Mouse (Mus musculus) brain, embryonic 18.5 days (tissue): ENCODE data around the gene Ascl4.

Experiments used
- DNase-seq: peaks from one replicate; pipeline ENCODE4 v3.0.0-alpha.2; 2012; ENCODE audit warnings: low read depth, low spot score

The Ascl4 gene

DNA sequence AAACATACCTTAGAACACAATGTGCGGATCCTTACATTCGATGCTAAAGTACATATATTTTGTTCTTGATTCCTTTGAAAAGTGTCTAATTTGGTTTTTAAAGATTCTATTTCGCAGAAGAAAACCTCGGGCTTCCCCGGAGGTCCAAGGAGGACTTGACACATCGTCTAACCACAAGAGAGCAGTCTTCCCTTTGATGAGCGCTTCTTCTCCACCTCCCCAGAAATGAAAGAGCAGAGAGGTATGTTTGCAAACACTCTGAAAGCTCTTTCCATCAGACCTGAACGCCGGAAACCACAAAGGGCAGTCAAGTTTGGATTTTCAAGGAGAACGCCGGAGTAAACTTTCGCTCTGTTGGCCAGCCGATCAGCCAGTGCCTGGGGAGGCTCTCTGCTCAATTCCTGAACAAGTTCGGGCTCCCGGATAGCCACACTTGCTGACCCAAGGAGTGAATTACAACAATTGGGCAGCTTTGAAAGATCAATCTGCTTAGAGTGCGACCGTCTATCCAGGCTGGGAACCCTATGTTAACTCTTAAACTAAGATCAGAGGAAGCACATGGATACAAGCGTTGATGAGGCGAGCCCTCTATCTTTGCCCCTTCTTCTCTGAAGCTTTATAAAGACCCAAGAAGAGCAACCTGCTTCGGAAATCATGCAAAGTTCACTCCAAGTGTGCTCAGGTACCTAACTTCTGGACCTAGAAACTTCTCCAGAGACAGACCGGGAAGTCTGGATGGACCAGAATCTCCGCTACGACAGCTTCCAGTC is at the start of gene Ascl4:
Gene Ascl4 (plus strand): TSS at position 6 of the 770 bp plus-strand sequence.
- no peak for DNase-seq

DNA sequence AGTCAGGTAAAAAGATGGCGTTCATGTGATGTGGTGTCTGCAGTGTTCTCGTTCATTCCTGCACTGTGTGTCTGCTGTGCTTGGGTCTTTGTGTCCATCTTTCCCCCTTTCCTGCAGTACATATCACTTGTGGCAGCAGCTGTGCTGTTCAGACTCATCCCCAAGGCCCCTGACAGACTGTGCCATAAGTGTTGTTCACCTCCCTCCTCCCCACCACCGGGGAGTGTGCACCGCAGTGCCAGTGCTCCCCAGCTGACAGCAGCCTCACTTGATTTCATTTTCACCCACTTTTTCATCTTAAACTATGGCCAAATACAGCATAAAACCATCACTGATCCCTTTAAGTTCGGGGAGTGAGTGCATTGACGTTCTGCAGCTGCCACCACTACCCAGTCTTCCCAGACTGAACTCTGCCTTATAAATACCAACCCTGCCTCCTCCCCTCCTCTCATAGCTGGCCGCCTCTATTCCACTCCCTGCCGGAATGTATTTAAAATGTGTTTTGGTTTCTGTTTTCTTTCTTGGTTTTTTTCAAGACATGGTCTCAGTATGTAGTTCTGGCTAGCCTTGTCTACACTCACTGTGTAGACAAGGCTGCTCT is 47.5 kb upstream of the Ascl4 start:
- no peak for DNase-seq

DNA sequence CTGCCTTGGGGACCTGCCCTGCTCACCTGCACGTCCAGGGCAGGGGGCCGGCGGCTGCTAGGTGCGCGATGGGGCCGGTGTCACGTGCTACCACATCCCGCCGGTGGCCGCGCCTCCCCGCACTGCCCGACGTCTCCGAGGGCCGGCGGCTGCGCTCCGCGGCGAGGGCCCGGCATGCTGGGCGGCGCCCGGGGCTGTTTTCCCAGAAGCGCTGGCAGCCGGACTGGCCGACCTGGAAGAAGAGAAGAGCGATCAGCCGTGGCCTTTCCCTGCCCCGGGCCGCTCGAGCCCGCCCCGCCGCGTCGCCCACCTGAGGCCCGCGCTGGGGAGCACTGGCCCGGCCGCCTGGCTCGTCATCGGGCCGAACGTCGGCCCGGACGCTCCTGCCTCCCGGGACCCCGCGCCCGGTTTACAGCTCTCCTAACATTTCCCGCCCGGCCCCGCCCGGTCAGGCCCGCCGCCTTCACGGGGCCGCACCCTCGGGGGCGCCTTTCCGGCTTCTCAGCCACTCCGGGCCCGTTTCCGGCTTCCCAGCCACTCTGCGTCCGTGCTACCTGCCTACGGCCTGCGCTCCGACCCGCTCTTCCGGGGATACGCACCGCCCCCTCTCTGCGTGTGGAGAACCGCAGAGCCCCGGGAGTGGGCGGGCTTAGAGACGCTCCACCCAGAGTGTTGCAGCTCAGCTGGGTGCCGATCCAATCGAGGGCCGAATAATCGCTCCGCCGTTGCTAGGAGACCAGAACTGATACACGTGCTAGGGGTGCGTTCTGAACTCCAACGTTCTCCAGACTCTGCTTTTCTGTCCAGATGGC is 10.8 kb upstream of the Ascl4 start, which contains the start of gene Prdm4:
Gene Prdm4 (minus strand): TSS at position 645 of the 812 bp plus-strand sequence.
- peak; percentile 97 for DNase-seq

DNA sequence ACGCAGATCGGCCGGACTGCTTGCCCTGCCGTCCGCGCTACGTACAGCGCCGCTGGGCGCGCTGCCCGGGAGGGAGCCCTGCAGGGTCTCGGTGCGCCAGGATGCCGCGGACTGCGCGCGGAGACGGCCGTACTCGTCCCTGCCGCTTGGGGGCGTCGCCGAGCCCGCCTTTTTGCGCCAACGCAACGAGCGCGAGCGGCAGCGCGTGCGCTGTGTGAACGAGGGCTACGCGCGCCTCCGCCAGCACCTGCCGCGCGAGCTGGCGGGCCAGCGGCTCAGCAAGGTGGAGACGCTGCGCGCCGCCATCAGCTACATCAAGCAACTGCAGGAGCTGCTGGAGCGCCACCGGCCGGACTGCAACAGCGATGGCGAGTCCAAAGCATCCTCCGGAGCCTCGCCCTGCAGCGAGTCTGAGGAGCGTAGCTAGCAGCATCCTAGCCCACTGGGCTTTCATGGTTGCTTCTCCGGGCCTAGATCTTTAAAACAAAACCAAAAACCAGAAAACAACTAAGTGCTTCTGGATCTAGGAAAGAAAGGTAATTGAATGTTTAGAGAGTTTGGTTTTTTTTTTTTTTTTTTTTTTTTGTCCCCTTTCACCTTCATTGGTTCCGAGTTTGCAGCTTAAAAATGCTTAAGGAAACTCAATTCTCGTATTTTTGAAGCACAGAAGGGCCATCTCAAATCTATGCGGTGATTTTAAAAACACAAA is 1.2 kb downstream of the Ascl4 start:
- peak; percentile 57 for DNase-seq

DNA sequence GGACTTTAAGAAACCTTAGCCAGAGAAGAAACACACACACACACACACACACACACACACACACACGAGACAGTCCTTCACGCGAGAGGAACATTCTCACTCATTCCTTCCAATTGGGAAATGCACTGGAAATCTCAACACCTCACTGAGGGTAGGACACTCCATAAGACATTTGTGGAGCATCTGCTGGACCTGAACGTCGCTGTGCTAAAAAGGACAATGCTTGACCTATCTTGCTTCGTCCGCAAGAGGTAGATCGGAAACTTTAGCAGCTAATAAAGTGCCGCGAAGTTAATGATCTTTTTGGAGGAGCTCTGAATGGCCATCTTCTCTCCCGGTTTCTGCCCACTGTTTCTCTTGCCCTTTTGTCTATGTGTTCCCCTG is 1.7 kb downstream of the Ascl4 start:
- no peak for DNase-seq

DNA sequence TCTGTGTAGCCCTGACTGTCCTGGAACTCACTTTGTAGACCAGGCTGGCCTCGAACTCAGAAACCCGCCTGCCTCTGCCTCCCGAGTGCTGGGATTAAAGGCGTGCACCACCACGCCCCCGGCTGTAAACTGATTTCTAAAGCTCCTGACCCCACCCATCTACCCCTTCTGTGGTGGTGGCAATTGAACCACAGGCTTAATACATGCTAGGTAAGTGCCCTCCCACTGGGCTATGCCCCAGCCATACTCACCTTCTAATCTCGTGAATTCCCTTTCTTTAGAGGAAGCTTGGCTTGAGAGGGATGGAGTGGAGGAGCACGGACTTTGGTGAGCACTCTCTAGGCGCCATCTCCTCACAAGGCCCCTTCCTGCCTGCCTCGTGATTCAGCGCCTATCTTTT is 2.5 kb downstream of the Ascl4 start:
- DNase-seq = no peak

DNA sequence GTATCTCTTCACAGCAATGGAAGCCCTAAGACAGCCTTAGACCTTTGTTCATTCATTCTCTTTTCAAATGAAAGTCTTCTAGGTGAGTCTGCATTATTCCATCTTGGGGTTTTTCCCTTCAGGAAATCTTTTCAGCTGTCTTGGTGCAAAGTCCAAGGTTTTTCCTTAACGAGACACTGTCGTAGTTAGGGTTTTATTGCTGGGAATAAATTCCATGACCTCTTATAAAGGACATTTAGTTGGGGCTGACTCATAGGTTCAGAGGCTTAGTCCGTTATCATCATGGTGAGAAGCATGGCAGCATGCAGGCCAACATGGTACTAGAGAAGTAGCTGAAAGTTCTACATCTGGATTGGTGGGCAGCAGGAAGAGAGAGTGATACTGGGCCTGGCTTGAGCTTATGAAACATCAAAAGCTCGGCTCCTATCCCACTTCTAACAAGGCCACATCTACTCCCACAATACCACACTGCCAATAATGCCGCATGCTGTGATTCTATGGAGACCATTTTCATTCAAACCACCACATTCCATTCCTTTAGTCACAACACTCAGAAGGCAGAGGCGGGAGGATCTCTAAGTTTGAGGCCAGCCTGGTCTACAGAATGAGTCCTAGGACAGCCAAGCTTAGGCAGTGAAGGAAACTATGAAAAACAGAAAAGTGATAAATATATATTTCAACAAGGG is 8.9 kb downstream of the Ascl4 start:
- DNase-seq = no peak

DNA sequence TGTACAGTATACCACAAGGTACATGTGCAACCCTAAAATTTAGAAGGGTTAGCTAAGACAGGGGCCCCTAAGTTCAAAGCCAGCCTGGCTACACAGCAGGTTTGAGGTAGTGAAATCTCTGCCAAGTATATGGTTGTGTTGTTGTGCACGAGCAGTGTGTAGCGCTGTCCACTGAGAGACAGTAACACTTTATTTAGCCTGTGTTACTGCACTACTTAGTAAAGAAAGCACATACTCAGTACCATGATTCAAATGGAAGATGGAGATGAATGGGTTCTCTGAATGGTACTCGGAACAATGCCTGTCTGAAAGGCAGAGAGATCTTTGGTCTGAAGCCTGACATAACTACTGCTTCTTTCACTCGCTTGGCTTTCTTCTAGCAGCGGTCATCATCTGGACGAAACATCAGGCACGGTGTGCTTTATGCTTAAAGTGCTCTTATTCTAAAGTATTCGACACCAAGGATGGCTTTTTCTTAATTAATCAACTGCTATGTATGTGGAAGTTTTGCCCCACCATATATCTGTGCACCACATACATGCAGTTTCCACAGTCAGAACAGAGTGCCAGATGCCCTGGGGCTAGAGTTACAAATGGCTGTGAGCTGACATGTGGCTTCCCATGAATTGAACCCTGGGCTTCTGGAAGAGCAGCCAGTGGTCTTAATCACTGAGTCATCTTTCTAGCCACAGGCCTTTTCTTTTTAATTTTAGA is 21.2 kb downstream of the Ascl4 start:
- no peak for DNase-seq

DNA sequence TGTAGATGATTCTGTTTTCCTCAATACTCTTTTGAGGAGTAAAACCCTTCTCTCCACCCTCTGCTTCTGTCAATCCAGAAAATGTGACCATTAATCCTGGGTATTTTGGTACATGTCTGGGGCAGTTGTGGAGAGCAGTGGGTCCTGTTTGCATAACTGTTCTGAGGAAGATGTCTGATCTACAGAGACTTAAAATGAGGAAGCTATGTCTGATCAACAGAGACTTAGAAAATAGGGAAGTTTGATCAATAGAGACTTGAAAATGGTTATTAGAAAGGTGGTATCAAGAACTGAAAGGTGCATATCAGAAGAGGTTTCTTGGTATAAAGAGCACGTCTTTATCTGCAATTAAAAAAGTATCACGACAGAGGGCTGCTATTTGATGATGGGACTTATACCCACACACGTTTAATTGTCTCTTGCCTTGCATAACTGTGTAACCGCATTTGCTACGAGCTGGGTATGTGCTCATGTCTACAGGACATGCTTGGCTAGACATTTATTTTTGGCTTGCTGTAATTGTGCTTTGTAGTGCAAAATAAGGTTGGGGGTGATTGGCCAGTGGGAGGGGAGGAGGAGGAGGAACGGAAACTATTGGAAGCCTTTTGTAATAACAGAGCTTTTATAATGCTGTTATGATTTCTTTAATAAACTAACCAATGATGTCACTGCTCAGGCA is 24.4 kb downstream of the Ascl4 start:
- DNase-seq = no peak

DNA sequence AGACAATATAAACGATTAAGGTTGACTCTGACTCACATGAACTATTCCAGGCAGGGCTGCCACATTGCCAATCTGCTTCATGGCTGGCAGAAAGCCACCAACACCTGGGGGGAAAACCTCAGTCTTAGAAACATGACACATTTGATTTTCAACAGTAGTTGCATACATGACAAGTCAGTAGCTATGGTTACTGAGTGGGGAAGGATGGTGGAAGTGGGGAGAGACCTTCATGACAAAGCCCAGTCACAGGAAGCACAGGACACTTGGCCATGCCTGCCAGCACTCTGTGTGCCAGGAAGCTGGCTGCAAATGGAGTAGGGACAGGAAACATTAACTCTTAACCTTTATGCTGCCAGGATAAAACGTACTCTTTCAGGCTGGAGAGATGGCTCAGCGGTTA is 25.9 kb downstream of the Ascl4 start:
- DNase-seq = no peak

DNA sequence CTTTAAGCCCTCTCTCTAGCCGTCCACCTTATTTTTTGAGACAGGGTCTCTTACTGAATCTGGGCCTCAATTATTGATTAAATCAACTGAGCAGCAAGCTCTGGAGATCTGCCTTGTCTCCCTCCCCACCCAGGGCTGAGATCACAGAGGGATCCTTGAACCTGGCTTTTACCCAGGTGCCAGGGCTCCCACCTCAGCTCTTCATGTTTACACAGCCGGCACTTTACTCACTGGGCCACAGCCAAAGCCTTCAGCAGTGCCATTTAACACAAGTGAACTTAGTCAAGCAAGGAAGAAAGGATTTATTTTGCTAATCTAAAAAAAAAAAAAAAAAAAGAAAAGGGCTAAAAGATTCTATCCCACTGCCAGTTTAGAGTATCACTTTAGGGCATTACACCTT is 26.9 kb downstream of the Ascl4 start:
- no peak for DNase-seq

DNA sequence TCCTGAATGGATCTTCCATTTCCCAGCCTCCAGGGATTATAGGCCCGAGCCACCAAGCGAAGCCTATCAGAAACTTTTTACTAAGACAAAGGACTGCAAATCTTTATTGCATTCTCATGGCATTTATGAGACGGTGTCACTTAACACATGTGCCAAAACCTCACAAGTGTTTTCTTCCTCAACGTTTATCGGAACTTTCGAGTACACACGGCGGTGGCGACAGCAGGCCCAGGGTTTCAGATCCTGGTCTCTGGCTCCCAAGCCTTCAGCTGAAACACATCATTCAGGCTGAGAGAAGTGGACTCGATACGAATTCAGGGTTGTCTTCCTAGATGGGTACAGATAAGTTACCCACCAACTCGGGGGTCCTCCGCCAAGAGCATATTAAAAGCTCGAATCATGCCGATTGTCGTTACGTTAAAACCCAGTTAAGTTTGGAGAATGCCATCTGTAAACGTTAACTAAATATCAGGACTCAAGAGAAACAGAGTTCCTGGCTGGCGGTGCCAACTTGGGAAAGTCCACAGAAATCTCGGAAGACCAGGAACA is 29.5 kb downstream of the Ascl4 start:
- no peak for DNase-seq

DNA sequence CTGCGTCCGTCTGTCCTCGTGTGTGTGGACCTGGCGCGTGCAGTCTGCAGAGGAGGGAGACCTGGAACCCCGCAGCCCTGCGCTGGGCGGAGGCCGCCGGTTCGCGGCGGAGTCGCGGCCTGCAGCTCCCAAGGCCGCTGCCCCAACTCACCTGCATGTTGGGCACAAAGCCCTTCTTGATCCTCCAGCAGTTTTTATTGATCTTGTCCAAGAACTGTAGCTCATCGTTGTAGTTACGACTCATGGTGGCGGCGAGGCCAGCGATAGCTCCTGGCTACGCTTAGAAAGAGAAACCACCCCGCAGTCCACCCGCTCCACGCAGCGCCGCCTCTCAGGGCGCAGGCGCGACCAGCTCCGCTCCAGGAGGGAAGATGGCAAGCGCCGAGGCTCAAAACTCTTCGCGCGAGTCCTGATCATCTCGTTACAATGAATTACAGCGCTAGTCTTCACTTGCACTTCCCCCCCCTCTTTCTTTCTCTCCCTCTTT is 30.0 kb downstream of the Ascl4 start, which contains the start of gene Rtcb:
Gene Rtcb (minus strand): TSS at position 360 of the 487 bp plus-strand sequence.
- DNase-seq = peak; percentile 87

DNA sequence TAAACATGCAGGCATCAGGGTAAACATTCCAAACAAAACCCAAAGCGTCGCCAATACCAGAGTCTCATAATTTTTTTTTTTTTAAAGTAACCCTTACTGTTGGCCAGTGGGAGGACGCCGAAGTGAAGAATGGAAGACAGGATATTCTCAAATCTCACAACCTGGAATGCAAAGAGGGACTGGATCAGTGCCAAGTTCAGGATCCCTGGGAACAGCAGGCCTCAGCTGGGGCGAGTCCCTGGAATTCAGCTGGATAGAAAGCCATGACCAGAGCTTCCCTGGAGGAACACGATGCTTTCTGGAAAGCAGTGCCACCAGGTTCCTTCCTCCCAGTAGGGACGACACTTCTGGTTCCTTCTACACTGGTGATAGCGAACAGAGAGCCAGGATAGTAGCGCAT is 35.4 kb downstream of the Ascl4 start:
- DNase-seq = no peak

DNA sequence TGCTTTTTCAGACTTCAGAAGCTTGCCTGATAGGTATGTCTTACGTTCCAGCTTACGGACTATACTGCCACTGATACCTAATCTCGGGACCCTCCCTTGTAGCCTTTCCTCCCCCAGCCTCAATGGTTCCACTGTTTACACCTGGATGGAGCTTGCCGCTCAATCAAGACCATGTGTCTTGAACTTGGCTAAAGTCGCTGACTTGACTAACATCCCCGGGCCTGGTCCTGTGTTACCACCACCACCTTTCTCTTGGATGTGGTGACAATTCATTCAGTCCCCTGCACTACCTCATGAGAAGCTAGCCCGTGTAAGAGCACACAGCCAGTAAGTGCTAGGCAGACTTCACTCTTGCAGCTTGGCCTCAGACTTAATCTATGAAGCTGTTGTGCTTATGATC is 36.8 kb downstream of the Ascl4 start:
- DNase-seq = no peak

DNA sequence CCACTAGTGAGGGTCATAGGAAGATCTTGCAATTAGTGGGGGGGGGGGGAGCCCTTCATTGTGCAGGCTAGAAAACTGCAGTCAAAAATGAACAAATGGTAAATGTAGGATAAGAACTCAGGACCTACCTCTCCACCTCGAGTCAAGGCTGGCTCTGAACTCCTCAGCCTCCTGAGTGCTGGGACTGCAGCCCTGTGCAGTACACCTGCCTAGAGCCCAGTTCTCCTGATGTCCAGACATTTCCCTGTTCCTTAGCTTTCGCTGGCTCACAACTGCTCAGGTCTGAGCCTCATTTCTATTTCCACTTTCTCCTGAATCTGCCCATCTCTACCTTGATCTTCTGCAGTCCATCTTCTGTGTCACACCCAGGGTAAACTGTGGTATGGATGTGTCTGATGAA is 39.0 kb downstream of the Ascl4 start:
- no peak for DNase-seq

DNA sequence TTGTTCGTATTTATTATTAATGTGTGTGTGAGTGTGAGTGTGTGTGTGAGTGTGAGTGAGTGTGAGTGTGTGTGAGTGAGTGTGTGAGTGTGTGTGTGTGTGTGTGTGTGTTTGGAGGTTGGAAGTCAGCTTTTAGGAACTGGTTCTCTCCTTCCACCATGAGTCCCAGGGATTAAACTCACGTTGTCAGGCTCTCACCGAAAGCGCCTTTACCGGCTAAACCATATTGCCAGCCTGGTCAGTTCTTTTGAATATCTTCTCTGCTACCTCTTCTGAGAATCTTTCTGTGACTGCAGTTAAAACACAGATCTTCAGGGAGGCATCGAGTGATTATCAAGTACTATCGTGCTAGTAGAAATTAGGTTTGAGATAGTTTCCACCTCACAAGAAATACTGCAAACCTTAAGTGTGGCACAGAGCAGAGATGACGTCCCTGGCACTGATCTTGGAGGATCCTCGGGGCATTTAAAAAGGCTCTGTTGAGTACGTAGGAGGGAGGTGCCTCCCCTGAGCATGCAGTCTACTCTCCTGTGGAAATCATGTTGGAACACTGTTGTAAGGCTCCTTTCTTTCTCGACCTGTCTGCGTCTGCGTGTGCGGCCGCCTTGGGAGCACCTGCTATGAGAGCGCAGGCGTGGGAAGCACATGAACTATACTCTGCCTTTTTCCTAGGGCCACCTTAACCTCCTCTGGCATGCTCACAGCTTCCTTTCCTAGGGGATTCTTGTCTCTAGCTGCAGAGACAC is 40.1 kb downstream of the Ascl4 start:
- no peak for DNase-seq

DNA sequence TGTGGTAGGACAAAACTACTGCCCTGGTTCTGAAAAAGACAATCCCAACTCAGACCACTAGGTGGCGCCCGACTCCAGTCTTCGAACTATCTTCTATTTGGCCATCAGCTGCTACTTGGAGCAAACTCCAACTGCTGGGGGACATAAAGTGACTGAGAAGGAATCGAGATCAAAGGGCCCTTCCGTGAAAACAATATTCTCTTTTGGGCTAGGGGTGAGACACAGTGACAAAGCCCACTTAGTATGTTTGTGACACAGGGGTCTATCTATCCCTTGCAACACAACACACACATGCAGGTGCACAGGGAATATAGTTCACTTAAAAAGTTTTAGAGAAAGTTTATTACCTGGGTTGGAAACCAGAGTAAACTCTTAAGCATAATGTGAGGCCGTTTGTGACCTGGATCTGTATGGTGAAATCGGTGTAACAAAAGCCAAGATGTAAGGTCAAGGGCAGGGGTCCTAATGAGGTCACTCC is 40.7 kb downstream of the Ascl4 start:
- peak; percentile 40 for DNase-seq

DNA sequence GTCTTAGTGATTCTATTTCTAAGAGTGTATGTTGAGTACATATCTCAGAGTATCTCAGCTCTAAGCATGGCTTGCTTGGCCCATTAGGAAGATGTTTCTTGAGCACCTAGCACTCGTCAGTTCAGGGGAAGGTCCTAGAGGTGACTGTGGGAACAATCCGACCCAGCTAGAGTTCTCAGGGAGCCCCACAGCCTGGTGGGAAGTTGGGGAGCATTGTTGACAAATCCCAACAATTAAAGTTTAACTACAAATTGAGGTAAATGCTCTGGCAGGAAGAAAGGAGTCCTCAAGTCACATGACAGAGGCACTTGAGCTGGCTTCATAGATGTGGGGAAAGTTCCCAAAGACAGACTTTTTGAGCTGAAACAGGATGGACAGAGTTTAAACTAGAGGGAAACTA is 41.2 kb downstream of the Ascl4 start:
- DNase-seq = no peak
